Mouse (Mus musculus) midbrain, embryonic 11.5 days (tissue): ENCODE measurements at regions not wholly inside any gene's neighbourhood (a gene's known extent, or its start where the extent isn't known, plus 50 kb on each side); places are given as distances from the start of the nearest gene placed in this dataset.

Source experiments
- ATAC-seq: fragments of 200-750 bp; cut with Nextera tagmentation; 2 replicates; pipeline ENCODE4 v1.8.0; 2017; ENCODE audit warnings: moderate TSS enrichment, moderate library complexity; ENCODE audit not compliant: low FRiP score
- DNase-seq: peaks from one replicate; pipeline ENCODE4 v3.0.0; 2015; ENCODE audit warnings: low spot score; ENCODE audit errors: missing footprints
- H3K27ac ChIP-seq: fragments of 300-500 bp; sonication (generic); 2 replicates; pipeline ENCODE4 v1.5.1; 2014; ENCODE audit warnings: low read depth, low read length
- H3K27me3 ChIP-seq: fragments of 300-500 bp; sonication (generic); 2 replicates; pipeline ENCODE4 v1.6.1; 2014; ENCODE audit warnings: mild to moderate bottlenecking, low read length, moderate library complexity, mixed read lengths; ENCODE audit not compliant: control insufficient read depth, insufficient read depth
- H3K36me3 ChIP-seq: fragments of 300-500 bp; sonication (generic); 2 replicates; pipeline ENCODE4 v1.6.1; 2014; ENCODE audit warnings: mild to moderate bottlenecking, low read length, moderate library complexity, mixed read lengths; ENCODE audit not compliant: control insufficient read depth, insufficient read depth
- H3K4me1 ChIP-seq: fragments of 300-500 bp; sonication (generic); 2 replicates; pipeline ENCODE4 v1.6.1; 2014; ENCODE audit warnings: low read length; ENCODE audit not compliant: control insufficient read depth, insufficient read depth
- H3K4me2 ChIP-seq: fragments of 300-500 bp; sonication (generic); 2 replicates; pipeline ENCODE4 v1.6.1; 2014; ENCODE audit warnings: mild to moderate bottlenecking, moderate library complexity
- H3K4me3 ChIP-seq: fragments of 300-500 bp; sonication (generic); 2 replicates; pipeline ENCODE4 v1.5.1; 2014; ENCODE audit warnings: low read depth, low read length
- H3K9ac ChIP-seq: fragments of 300-500 bp; sonication (generic); 2 replicates; pipeline ENCODE4 v1.6.1; 2014; ENCODE audit warnings: low read length
- H3K9me3 ChIP-seq: fragments of 300-500 bp; sonication (generic); 2 replicates; pipeline ENCODE4 v1.6.1; 2016; ENCODE audit warnings: low read length; ENCODE audit not compliant: control insufficient read depth
- WGBS: fragments of 180-500 bp; shearing (Covaris S2); extraction: QIAGEN DNeasy Blood & Tissue Kit; methylation state at CpG from one replicate; pipeline ENCODE4 v1.1.7; 2014; 5-methylcytosine and 5-hydroxymethylcytosine counted together

GRCm38 (mm10) chr15:44950952-44951642, 4816.9 kb downstream of the 9330182O14Rik start:
- ATAC-seq (no peak), DNase-seq (no peak)
- Histone ChIP-seq H3K4me3 (no peak overlapping the region), H3K9me3 (no peaks in the 10 kb centered on the region), H3K36me3 (no peaks in the 10 kb centered on the region), H3K4me1 (no peaks in the 10 kb centered on the region), H3K9ac (no peak overlapping the region), H3K27ac (no peak overlapping the region), H3K4me2 (no peak overlapping the region), H3K27me3 (no peaks in the 10 kb centered on the region)
- 86% methylated on average over 7 of the region's 7 CpGs for WGBS
